Mouse (Mus musculus) kidney, postnatal 0 days (tissue): ENCODE data around the gene Taldo1. TPM values are rescaled to one million over a fixed set of nuclear protein-coding genes. Genes with fewer than 3 reads are reported as not detected.

Source experiments
- ATAC-seq: fragments of 200-750 bp; cut with Nextera tagmentation; replicated peaks from 2 replicates; pipeline ENCODE4 v1.8.0; 2017; ENCODE audit warnings: low read depth, moderate number of reproducible peaks, moderate TSS enrichment, moderate library complexity; ENCODE audit not compliant: low FRiP score
- DNase-seq: peaks from one replicate; pipeline ENCODE4 v3.0.0-alpha.2; 2016; ENCODE audit warnings: low spot score
- H3K27ac ChIP-seq: fragments of 300-500 bp; sonication (generic); 2 replicates; pipeline ENCODE4 v1.5.1; 2014; ENCODE audit warnings: mild to moderate bottlenecking
- H3K27me3 ChIP-seq: fragments of 300-500 bp; sonication (generic); 2 replicates; pipeline ENCODE4 v1.6.1; 2014; ENCODE audit warnings: low read length, mixed read lengths; ENCODE audit not compliant: insufficient read depth
- H3K36me3 ChIP-seq: fragments of 300-500 bp; sonication (generic); 2 replicates; pipeline ENCODE4 v1.6.1; 2014; ENCODE audit warnings: low read length, mixed read lengths; ENCODE audit not compliant: insufficient read depth
- H3K4me1 ChIP-seq: fragments of 300-500 bp; sonication (generic); replicated peaks from 2 replicates; pipeline ENCODE4 v1.6.1; 2014; ENCODE audit warnings: antibody characterized with exemption, low read length, mixed read lengths; ENCODE audit not compliant: insufficient read depth
- H3K4me2 ChIP-seq: fragments of 300-500 bp; sonication (generic); 2 replicates; pipeline ENCODE4 v1.6.1; 2014; ENCODE audit warnings: mild to moderate bottlenecking, low read length, moderate library complexity, mixed read lengths
- H3K4me3 ChIP-seq: fragments of 300-500 bp; sonication (generic); replicated peaks from 2 replicates; pipeline ENCODE4 v1.5.1; 2014; ENCODE audit warnings: low read depth, low read length
- H3K9ac ChIP-seq: fragments of 300-500 bp; sonication (generic); 2 replicates; pipeline ENCODE4 v1.6.1; 2014; ENCODE audit warnings: low read depth, low read length
- H3K9me3 ChIP-seq: fragments of 300-500 bp; sonication (generic); replicated peaks from 2 replicates; pipeline ENCODE4 v1.6.1; 2016; ENCODE audit warnings: low read length, inconsistent platforms, mixed read lengths
- CTCF ChIP-seq: IDR thresholded peaks from 2 replicates; pipeline ENCODE4 v1.5.1; 2016; ENCODE audit warnings: antibody characterized with exemption, low read depth, mild to moderate bottlenecking, moderate library complexity
- WGBS: fragments of 180-500 bp; shearing (Covaris S2); extraction: QIAGEN DNeasy Blood & Tissue Kit; methylation state at CpG from one replicate; pipeline ENCODE4 v1.1.7; 2014; 5-methylcytosine and 5-hydroxymethylcytosine counted together
- polyA plus RNA-seq: library from polyadenylated mRNA; unstranded; fragments of >200 nt; fragmentation: Nextera tagmentation; extraction: Ambion mirVana; gene quantifications from 2 replicates; pipeline ENCODE4 v1.2.1, GENCODE M21; 2015

Gene Taldo1
- polyA plus RNA-seq, 1 experiment from 2014 or later: 420 TPM

- no peak for DNase-seq
- H3K36me3 ChIP-seq: no peaks in the 10 kb centered on the region
- no peaks in the 10 kb centered on the region for H3K27me3 ChIP-seq
- H3K27ac ChIP-seq: no peak overlapping the region
- no peak for TF ChIP-seq CTCF
- H3K4me2 ChIP-seq: no peak overlapping the region
- no peaks in the 10 kb centered on the region for H3K9me3 ChIP-seq
- 75% methylated on average over 4 of the region's 4 CpGs for whole genome bisulfite sequencing
- no peak for ATAC-seq
- no peak overlapping the region for H3K4me3 ChIP-seq
- H3K9ac ChIP-seq: no peak overlapping the region
- H3K4me1 ChIP-seq: no peaks in the 10 kb centered on the region
Measured at GRCm38 (mm10) chr7:141381068-141381835, 10.7 kb upstream of the Taldo1 start.

DNA sequence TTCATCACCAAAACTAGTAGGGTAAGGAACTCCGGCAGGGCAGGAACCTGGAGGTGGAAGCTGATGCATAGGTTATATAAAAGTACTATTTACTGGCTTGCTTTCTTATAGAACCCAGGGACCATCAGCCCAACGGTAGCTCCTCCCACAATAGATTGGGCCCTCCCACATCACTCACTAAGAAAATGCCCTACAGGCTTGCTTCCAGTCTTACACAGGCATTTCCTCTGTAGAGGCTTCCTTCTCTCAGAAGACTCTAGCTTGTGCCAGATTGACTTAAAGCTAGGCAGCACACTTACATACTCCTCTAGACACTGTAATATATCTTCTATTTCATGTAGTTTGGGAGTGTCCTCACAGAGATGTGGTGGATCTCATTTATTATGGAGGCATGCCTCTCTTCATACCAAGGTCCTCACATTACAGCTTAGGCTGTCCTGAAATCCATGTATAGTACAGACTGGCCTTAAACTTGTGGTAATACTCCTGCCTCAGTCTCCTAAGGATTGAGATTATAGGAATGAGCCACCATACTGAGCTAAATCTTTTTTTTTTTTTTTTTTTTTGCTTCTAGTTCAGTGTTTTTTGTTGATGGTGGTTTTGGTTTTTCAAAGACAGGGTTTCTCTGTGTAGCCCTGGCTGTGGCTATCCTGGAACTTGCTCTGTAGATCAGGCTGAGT, 4.1 kb upstream of the Taldo1 start:
- ATAC-seq (no peak), DNase-seq (peak; percentile 28)
- H3K4me3 ChIP-seq: no peak overlapping the region
- peaks cover 4% of the 10 kb centered on the region for H3K4me1 ChIP-seq
- 46% methylated on average over 2 of the region's 2 CpGs for WGBS
- H3K27me3 ChIP-seq: no peaks in the 10 kb centered on the region
- H3K27ac ChIP-seq: no peak overlapping the region
- no peaks in the 10 kb centered on the region for H3K9me3 ChIP-seq
- H3K9ac ChIP-seq: no peak overlapping the region
- no peak overlapping the region for H3K4me2 ChIP-seq
- no peaks in the 10 kb centered on the region for H3K36me3 ChIP-seq
- TF ChIP-seq CTCF: no peak

DNA sequence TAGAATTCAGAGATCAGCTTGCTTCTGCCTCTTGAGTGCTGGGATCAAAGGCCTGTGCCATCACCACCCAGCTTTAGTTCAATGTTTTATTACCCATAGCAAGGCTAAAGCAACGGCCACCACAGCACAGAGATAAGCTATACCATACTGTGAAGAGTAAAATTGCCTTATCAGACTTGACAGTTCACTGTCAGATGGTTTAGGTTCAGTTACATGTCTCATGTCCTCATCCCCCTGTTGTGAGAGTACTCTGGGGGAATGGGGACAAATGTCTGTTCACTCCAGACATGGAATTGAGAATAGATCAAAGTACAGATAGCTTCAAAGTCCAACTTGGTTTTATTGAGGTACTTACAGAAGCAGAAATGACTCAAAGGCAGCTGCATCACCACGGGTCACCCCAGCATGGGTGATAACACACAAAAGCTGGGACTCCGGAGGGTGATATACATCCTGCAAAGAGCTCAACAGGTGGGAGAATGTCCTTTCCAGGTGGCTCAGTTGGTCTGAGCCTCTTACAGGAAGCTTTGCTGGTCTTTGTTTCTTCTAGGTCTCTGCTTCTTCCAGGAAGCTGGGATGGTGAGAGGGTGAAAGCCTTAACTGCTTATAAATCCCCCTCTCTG, 3.4 kb upstream of the Taldo1 start:
- no peak overlapping the region for H3K9ac ChIP-seq
- 46% methylated on average over 3 of the region's 3 CpGs for WGBS
- H3K4me1 ChIP-seq: peaks cover 6% of the 10 kb centered on the region
- ATAC-seq (no peak), DNase-seq (no peak)
- H3K36me3 ChIP-seq: no peaks in the 10 kb centered on the region
- TF ChIP-seq CTCF: no peak
- H3K4me2 ChIP-seq: no peak overlapping the region
- no peaks in the 10 kb centered on the region for H3K27me3 ChIP-seq
- H3K27ac ChIP-seq: no peak overlapping the region
- no peaks in the 10 kb centered on the region for H3K9me3 ChIP-seq
- no peak overlapping the region for H3K4me3 ChIP-seq

DNA sequence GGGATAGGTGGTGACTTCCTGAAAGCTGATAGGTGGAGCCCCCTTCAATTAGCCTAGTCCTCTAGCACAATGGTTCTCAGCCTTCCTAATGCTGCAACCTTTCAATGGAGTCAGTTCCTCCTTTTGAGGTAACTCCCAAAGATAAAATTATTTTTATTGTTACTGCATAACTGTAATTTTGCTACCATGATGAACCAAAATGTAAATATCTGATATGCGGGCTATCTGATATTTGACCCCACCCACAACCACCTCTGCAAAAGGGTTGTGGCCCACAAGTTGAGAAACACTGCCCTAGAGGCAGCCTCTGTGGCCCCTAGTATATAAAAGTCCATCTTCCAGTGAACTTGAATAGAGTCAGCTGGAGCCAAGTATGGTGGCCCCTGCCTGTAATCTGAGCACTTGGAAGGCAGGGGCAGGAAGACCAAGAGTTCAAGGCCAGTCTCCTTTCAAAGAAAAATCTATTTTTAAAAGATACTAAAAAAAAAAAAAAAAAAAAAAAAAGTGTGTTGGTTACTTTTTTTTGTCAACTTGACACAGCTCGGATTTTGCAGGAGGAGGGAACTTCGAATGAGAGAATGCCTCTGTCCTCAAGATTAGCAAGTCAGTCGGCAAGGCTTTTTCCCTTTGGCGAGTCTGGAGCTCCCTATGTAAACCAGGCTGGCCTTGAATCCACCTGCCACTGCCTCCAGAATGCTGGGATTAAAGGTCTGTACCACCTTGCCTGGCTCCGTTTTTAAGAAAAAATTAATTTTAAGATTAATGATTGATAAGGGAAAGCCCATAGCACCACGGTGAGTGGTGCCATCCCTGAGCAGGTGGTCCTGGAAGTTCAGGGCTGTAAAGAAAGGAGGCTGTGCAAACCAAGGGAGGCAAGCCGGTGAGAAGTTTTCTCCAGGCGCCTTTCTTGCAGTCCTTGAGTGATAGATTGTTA, 1.4 kb upstream of the Taldo1 start:
- H3K4me2 ChIP-seq: peak overlapping the region; percentile 82
- 52% methylated on average over 9 of the region's 9 CpGs for WGBS
- no peak; the same call in 1 of the 2 replicates for ATAC-seq

GRCm38 (mm10) chr7:141392552-141393222, 688 bp downstream of the Taldo1 start:
- H3K4me1 ChIP-seq: peaks cover 6% of the 10 kb centered on the region
- no peaks in the 10 kb centered on the region for H3K9me3 ChIP-seq
- peak overlapping the region; percentile 72 for H3K4me3 ChIP-seq
- H3K27me3 ChIP-seq: no peaks in the 10 kb centered on the region
- peak overlapping the region; percentile 63 for H3K9ac ChIP-seq
- peaks cover 5% of the 10 kb centered on the region; the same call in 1 of the 2 replicates for H3K36me3 ChIP-seq
- peak overlapping the region; percentile 81 for H3K27ac ChIP-seq
- ATAC-seq: no peak; the same call in 1 of the 2 replicates
- 33% methylated on average over 9 of the region's 9 CpGs for WGBS
- no peak for DNase-seq
- TF ChIP-seq CTCF: no peak
- peak overlapping the region; percentile 82 for H3K4me2 ChIP-seq

More for the DNA sequence above, 1.4 kb upstream of the Taldo1 start:
- Histone ChIP-seq H3K4me1 (peaks cover 6% of the 10 kb centered on the region), H3K9me3 (no peaks in the 10 kb centered on the region), H3K27me3 (no peaks in the 10 kb centered on the region), H3K27ac (no peak overlapping the region), H3K4me3 (no peak overlapping the region), H3K9ac (no peak overlapping the region), H3K36me3 (no peaks in the 10 kb centered on the region)
- no peak for TF ChIP-seq CTCF
- DNase-seq: no peak
